Mouse (Mus musculus) urinary bladder, adult 2 months (tissue): ENCODE results near the gene Rpl35. TPM values are rescaled to one million over a fixed set of nuclear protein-coding genes. Genes with fewer than 3 reads are reported as not detected.

Source experiments
- DNase-seq: peaks from one replicate; pipeline ENCODE4 v3.0.0; 2022; ENCODE audit warnings: low spot score
- polyA plus RNA-seq: library from polyadenylated mRNA; depleted of rRNA; stranded (reverse); fragments of >200 nt; gene quantifications from 2 replicates; pipeline ENCODE4 v1.2.3, GENCODE M21; 2012

Rpl35 gene
- polyA plus RNA-seq, 1 experiment = 609 TPM

GRCm38 (mm10) chr2:38997386-38998374, 7.7 kb downstream of the Rpl35 start, which contains the start of gene Wdr38:
TSS of gene Wdr38 (plus strand) at chr2:38997476.
- DNase-seq = peak; percentile 79

GRCm38 (mm10) chr2:38992452-38992851, 13.0 kb downstream of the Rpl35 start:
- no peak for DNase-seq

- DNase-seq = no peak
Observed at GRCm38 (mm10) chr2:38992004-38992403, 13.4 kb downstream of the Rpl35 start.

- DNase-seq = no peak
Observed at GRCm38 (mm10) chr2:38988929-38989328, 16.5 kb downstream of the Rpl35 start.

GRCm38 (mm10) chr2:38987803-38988510, 17.5 kb downstream of the Rpl35 start:
- peak; percentile 42 for DNase-seq

GRCm38 (mm10) chr2:38987371-38987770, 18.1 kb downstream of the Rpl35 start:
- no peak for DNase-seq

- DNase-seq = no peak
Observed at GRCm38 (mm10) chr2:38986580-38986979, 18.8 kb downstream of the Rpl35 start.

GRCm38 (mm10) chr2:38983456-38983855, 22.0 kb downstream of the Rpl35 start:
- no peak for DNase-seq

GRCm38 (mm10) chr2:38977837-38978236, 27.6 kb downstream of the Rpl35 start:
- no peak for DNase-seq

GRCm38 (mm10) chr2:38975941-38976805, 29.3 kb downstream of the Rpl35 start:
- DNase-seq = no peak

- DNase-seq = no peak
Observed at GRCm38 (mm10) chr2:38975181-38975580, 30.2 kb downstream of the Rpl35 start.

- DNase-seq = no peak
Observed at GRCm38 (mm10) chr2:38974171-38974570, 31.3 kb downstream of the Rpl35 start.

- no peak for DNase-seq
Observed at GRCm38 (mm10) chr2:38973701-38974100, 31.7 kb downstream of the Rpl35 start.

GRCm38 (mm10) chr2:38973223-38973622, 32.2 kb downstream of the Rpl35 start:
- DNase-seq = no peak

- DNase-seq = no peak
Observed at GRCm38 (mm10) chr2:38970057-38970456, 35.4 kb downstream of the Rpl35 start.

- no peak for DNase-seq
Observed at GRCm38 (mm10) chr2:38969650-38970049, 35.8 kb downstream of the Rpl35 start.

GRCm38 (mm10) chr2:38964198-38964597, 41.2 kb downstream of the Rpl35 start:
- no peak for DNase-seq

GRCm38 (mm10) chr2:38957671-38958223, 47.7 kb downstream of the Rpl35 start:
- no peak for DNase-seq

GRCm38 (mm10) chr2:38956062-38956461, 49.4 kb downstream of the Rpl35 start:
- no peak for DNase-seq

GRCm38 (mm10) chr2:38953152-38953883, 52.1 kb downstream of the Rpl35 start:
- DNase-seq = peak; percentile 36
